Mouse (Mus musculus): Measurements from ENCODE around the gene Gm14147.

- TF ChIP-seq GATA1 (IDR thresholded peaks at IDR 0.05; ENCODE audit: low read length) (no peak), TAL1 (IDR thresholded peaks at IDR 0.05; ENCODE audit: low read length) (no peak)
These were observed 41.4 kb upstream of the Gm14147 start for GRCm38 (mm10) chr2:151056637-151057036.
